ENCODE assay signal across 34 mouse cellular contexts in genomic region chr9:110373871-110374270, GRCm38 (mm10). TPM values are rescaled to one million over a fixed set of nuclear protein-coding genes. Genes with fewer than 3 reads are reported as not detected.
"Had no signal": no experiment of that assay in that cellular context is flagged by ENCODE, and none has a peak within 500 bp of the region (broad histone marks: within the 10 kb centered on the region; RNA-seq: fewer than 3 reads in every experiment).

No protein-coding gene starts in this region.

- H3K4me2 ChIP-seq: limb, embryonic 12.5 days; limb, embryonic 13.5 days; limb, embryonic 15.5 days; liver, embryonic 11.5 days; liver, embryonic 12.5 days; liver, embryonic 13.5 days; liver, embryonic 15.5 days; lung, embryonic 14.5 days; lung, embryonic 15.5 days; midbrain, embryonic 12.5 days; midbrain, embryonic 13.5 days; midbrain, embryonic 15.5 days; neural tube, embryonic 12.5 days had no signal

- DNase-seq: left cerebral cortex, postnatal 4 days; liver; liver, embryonic 13.5 days; liver, postnatal 0 days; lung, adult 18-20 months; lung, adult 2 months; lung, embryonic 14.5 days; lung, postnatal 10 days; lung, postnatal 14 days; lung, postnatal 36 days; lung, postnatal 4 days had no signal

- H3K9me3 ChIP-seq: limb, embryonic 10.5 days; limb, embryonic 12.5 days; limb, embryonic 13.5 days; limb, embryonic 15.5 days; liver, embryonic 12.5 days; liver, embryonic 13.5 days; liver, embryonic 15.5 days; lung, embryonic 15.5 days; megakaryocyte, embryonic 14.5 days; midbrain, embryonic 10.5 days; midbrain, embryonic 12.5 days; midbrain, embryonic 13.5 days; midbrain, embryonic 15.5 days; neural tube, embryonic 12.5 days had no signal

- H3K4me3 ChIP-seq: left cerebral cortex, adult 2 months; limb, embryonic 10.5 days; limb, embryonic 12.5 days; limb, embryonic 13.5 days; limb, embryonic 15.5 days; liver, embryonic 12.5 days; liver, embryonic 13.5 days; liver, embryonic 15.5 days; lung, embryonic 15.5 days; megakaryocyte, embryonic 14.5 days; midbrain, embryonic 10.5 days; midbrain, embryonic 12.5 days; midbrain, embryonic 13.5 days; midbrain, embryonic 15.5 days; myocyte; neural tube, embryonic 12.5 days had no signal

- ATAC-seq: liver, embryonic 12.5 days; liver, postnatal 0 days; lung, postnatal 0 days; midbrain, embryonic 13.5 days; midbrain, embryonic 15.5 days; midbrain, embryonic 16.5 days had no signal

- H3K4me1 ChIP-seq: limb, embryonic 10.5 days; limb, embryonic 12.5 days; limb, embryonic 13.5 days; limb, embryonic 15.5 days; liver, embryonic 12.5 days; liver, embryonic 13.5 days; liver, embryonic 15.5 days; lung, embryonic 15.5 days; midbrain, embryonic 10.5 days; midbrain, embryonic 12.5 days; midbrain, embryonic 13.5 days; midbrain, embryonic 15.5 days; neural tube, embryonic 12.5 days had no signal

- H3K27ac ChIP-seq: left cerebral cortex, adult 2 months; limb, embryonic 10.5 days; limb, embryonic 12.5 days; limb, embryonic 13.5 days; limb, embryonic 15.5 days; liver, embryonic 12.5 days; liver, embryonic 13.5 days; liver, embryonic 14.5 days; liver, embryonic 15.5 days; lung, embryonic 15.5 days; macrophage; midbrain, embryonic 10.5 days; midbrain, embryonic 12.5 days; midbrain, embryonic 13.5 days; midbrain, embryonic 15.5 days; neural tube, embryonic 12.5 days had no signal

- H3K27me3 ChIP-seq: limb, embryonic 12.5 days; limb, embryonic 13.5 days; limb, embryonic 15.5 days; liver, embryonic 12.5 days; liver, embryonic 13.5 days; liver, embryonic 15.5 days; lung, embryonic 15.5 days; megakaryocyte, embryonic 14.5 days; midbrain, embryonic 12.5 days; midbrain, embryonic 13.5 days; midbrain, embryonic 15.5 days; neural tube, embryonic 12.5 days had no signal

- H3K9ac ChIP-seq: limb, embryonic 12.5 days; limb, embryonic 13.5 days; limb, embryonic 15.5 days; liver, embryonic 12.5 days; liver, embryonic 13.5 days; liver, embryonic 14.5 days; liver, embryonic 15.5 days; liver, postnatal 0 days; lung, embryonic 14.5 days; lung, embryonic 15.5 days; midbrain, embryonic 12.5 days; midbrain, embryonic 13.5 days; midbrain, embryonic 15.5 days; neural tube, embryonic 12.5 days had no signal

RNA-seq across cellular contexts. Expression of gene Ngp, which starts 45.7 kb away (rescaled TPM):
- total RNA-seq: left cerebral cortex, postnatal 10 days; left cerebral cortex, postnatal 25 days; liver, adult 2 months had no signal
- polyA plus RNA-seq: limb, embryonic 10.5 days; myocyte had no signal
